Mouse (Mus musculus): ENCODE measurements around the gene Thada.
"Not testable (repeated sequence)": the region's sequence is repeated elsewhere in the genome, so short reads cannot be mapped to it uniquely, and the experiment has no call there.

The Thada gene

GRCm38 (mm10) chr17:84204962-84205361 is 261.0 kb downstream of the Thada start:
- DNase-seq: no peak

GRCm38 (mm10) chr17:84203340-84203739 is 262.7 kb downstream of the Thada start:
- DNase-seq: no peak

- DNase-seq: no peak
These were observed 264.8 kb downstream of the Thada start for GRCm38 (mm10) chr17:84201183-84201582.

GRCm38 (mm10) chr17:84197912-84198344 is 268.1 kb downstream of the Thada start:
- DNase-seq: peak; percentile 37 to 60

- no peak for DNase-seq
These were observed 269.7 kb downstream of the Thada start for GRCm38 (mm10) chr17:84196329-84196728.

- no peak for DNase-seq
These were observed 270.2 kb downstream of the Thada start for GRCm38 (mm10) chr17:84195835-84196234.

GRCm38 (mm10) chr17:84195003-84195395 is 271.0 kb downstream of the Thada start:
- no peak for DNase-seq

GRCm38 (mm10) chr17:84194282-84195002 is 271.6 kb downstream of the Thada start:
- no peak for DNase-seq

- DNase-seq: no peak
These were observed 272.6 kb downstream of the Thada start for GRCm38 (mm10) chr17:84193411-84193810.

- no peak for DNase-seq
These were observed 274.1 kb downstream of the Thada start for GRCm38 (mm10) chr17:84191946-84192345.

GRCm38 (mm10) chr17:84190885-84191284 is 275.1 kb downstream of the Thada start:
- peak; percentile 59 to 88 for DNase-seq

- peak; percentile 48 to 50 for DNase-seq
These were observed 276.7 kb downstream of the Thada start for GRCm38 (mm10) chr17:84189127-84189854.

GRCm38 (mm10) chr17:84188374-84188961 is 277.5 kb downstream of the Thada start:
- peak; percentile 98 for DNase-seq

- DNase-seq: peak; percentile 95
These were observed 278.2 kb downstream of the Thada start, which contains the start of gene Zfp36l2 for GRCm38 (mm10) chr17:84187727-84188373. Gene Zfp36l2, minus strand, starts transcription at chr17:84187947.

- DNase-seq: not testable (repeated sequence)
These were observed 278.7 kb downstream of the Thada start for GRCm38 (mm10) chr17:84187264-84187663.

- peak in 1 of 2 experiments; percentile 49 for DNase-seq
These were observed 279.4 kb downstream of the Thada start for GRCm38 (mm10) chr17:84186451-84187202.

GRCm38 (mm10) chr17:84185581-84186450 is 280.2 kb downstream of the Thada start:
- DNase-seq: peak in 1 of 2 experiments; percentile 55

GRCm38 (mm10) chr17:84185011-84185411 is 281.0 kb downstream of the Thada start:
- peak in 1 of 2 experiments; percentile 31 for DNase-seq

GRCm38 (mm10) chr17:84183291-84183781 is 282.7 kb downstream of the Thada start:
- peak; percentile 97 to 99 for DNase-seq

- DNase-seq: peak in 1 of 2 experiments; percentile 42
These were observed 283.4 kb downstream of the Thada start for GRCm38 (mm10) chr17:84182311-84183271.

Data from kidney, adult 8-10 months (tissue).